Mouse (Mus musculus) forebrain, embryonic 13.5 days (tissue): ENCODE measurements around the gene Rufy3. TPM values are rescaled to one million over a fixed set of nuclear protein-coding genes. Genes with fewer than 3 reads are reported as not detected.

ENCODE experiments used
- ATAC-seq: fragments of 200-750 bp; cut with Nextera tagmentation; 2 replicates; pipeline ENCODE4 v1.8.0; 2017
- H3K27ac ChIP-seq: fragments of 300-500 bp; sonication (generic); 2 replicates; pipeline ENCODE4 v1.5.1; 2015; ENCODE audit warnings: inconsistent platforms, mild to moderate bottlenecking, moderate library complexity
- H3K27me3 ChIP-seq: fragments of 300-500 bp; sonication (generic); 2 replicates; pipeline ENCODE4 v1.6.1; 2015; ENCODE audit warnings: mild to moderate bottlenecking, inconsistent platforms
- H3K36me3 ChIP-seq: fragments of 300-500 bp; sonication (generic); 2 replicates; pipeline ENCODE4 v1.6.1; 2015; ENCODE audit warnings: mild to moderate bottlenecking, inconsistent platforms; ENCODE audit not compliant: poor library complexity, severe bottlenecking
- H3K4me1 ChIP-seq: fragments of 300-500 bp; sonication (generic); 2 replicates; pipeline ENCODE4 v1.6.1; 2015; ENCODE audit warnings: inconsistent platforms
- H3K4me2 ChIP-seq: fragments of 300-500 bp; sonication (generic); 2 replicates; pipeline ENCODE4 v1.6.1; 2015; ENCODE audit warnings: inconsistent platforms, mild to moderate bottlenecking, moderate library complexity
- H3K4me3 ChIP-seq: fragments of 300-500 bp; sonication (generic); 2 replicates; pipeline ENCODE4 v1.5.1; 2015; ENCODE audit warnings: mild to moderate bottlenecking, inconsistent platforms
- H3K9ac ChIP-seq: fragments of 300-500 bp; sonication (generic); 2 replicates; pipeline ENCODE4 v1.6.1; 2015; ENCODE audit warnings: mild to moderate bottlenecking, inconsistent platforms
- H3K9me3 ChIP-seq: fragments of 300-500 bp; sonication (generic); replicated peaks from 2 replicates; pipeline ENCODE4 v1.6.1; 2016; ENCODE audit warnings: inconsistent platforms
- WGBS: fragments of 180-500 bp; shearing (Covaris S2); methylation state at CpG from one replicate; pipeline ENCODE4 v1.1.7; 2015; 5-methylcytosine and 5-hydroxymethylcytosine counted together
- polyA plus RNA-seq: library from polyadenylated mRNA; unstranded; fragments of >200 nt; fragmentation: Nextera tagmentation; extraction: Ambion mirVana; gene quantifications from 2 replicates; pipeline ENCODE4 v1.2.1, GENCODE M21; 2015

The Rufy3 gene
- polyA plus RNA-seq, 1 experiment from 2014 or later: 200 TPM

- H3K4me2 ChIP-seq: no peak overlapping the region
- no peak overlapping the region for H3K4me3 ChIP-seq
- ATAC-seq: no peak
- no peaks in the 10 kb centered on the region for H3K27me3 ChIP-seq
- H3K9ac ChIP-seq: no peak overlapping the region
- H3K9me3 ChIP-seq: no peaks in the 10 kb centered on the region
- no peaks in the 10 kb centered on the region for H3K4me1 ChIP-seq
- H3K27ac ChIP-seq: no peak overlapping the region
- H3K36me3 ChIP-seq: no peaks in the 10 kb centered on the region
Observed at GRCm38 (mm10) chr5:88693057-88693456, 128.2 kb downstream of the Rufy3 start.

DNA sequence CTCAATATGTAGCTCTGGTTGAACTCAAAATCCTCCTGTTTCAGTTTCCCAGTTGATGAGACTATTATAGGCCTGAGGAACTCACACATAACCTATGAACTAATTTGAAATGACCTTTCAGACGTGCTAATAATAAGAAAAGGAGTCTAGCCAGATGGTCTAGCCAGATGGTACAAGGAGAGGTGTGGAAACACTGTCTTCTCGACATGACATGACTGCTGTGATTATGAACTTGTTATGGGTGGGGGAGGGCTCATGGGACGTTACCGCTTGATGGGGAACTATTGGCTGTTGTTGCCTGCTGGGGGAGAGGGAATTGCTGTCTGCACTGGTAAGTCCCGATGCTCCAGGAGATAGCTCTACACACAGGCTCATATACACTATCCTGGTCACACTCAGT, 132.5 kb downstream of the Rufy3 start:
- ATAC-seq: peak; percentile 75
- Histone ChIP-seq H3K27me3 (no peaks in the 10 kb centered on the region), H3K36me3 (no peaks in the 10 kb centered on the region), H3K9me3 (no peaks in the 10 kb centered on the region), H3K27ac (no peak overlapping the region), H3K4me3 (no peak overlapping the region), H3K4me2 (no peak overlapping the region), H3K4me1 (no peaks in the 10 kb centered on the region), H3K9ac (no peak overlapping the region)
- WGBS: 66% methylated on average over 5 of the region's 5 CpGs

DNA sequence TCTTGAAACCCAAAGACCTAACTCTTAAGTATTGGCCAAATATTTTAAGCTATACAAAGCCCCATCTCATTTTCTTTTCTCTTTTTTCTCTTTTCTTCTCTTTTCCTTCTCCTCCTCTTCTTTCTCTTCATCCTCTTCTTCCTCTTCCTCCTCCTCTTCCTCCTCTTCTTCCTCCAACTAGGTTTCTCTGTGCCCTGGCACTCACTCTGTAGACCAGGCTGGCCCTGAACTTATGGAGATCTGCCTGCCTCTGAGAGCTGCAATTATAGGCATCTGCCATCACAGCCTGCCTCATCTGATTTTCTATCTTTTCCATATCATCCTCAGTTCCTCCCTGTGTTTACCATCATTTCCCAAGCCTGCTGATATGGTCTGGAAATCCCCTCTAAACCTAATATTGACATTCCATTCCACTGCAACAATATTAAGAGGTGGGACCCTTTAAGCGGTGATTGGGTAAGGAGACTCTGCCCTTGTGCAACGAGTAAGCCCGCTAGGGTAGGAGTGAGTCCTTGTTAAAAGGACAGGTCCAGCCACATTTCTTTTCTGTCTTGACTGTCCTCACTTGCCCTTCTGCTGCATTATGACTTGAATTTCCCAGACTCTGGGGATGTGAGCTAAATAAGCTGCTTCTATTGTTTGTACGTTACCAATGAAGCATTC, 134.5 kb downstream of the Rufy3 start:
- Histone ChIP-seq H3K4me1 (no peaks in the 10 kb centered on the region), H3K4me2 (no peak overlapping the region), H3K9ac (no peak overlapping the region), H3K27ac (no peak overlapping the region), H3K36me3 (no peaks in the 10 kb centered on the region), H3K4me3 (no peak overlapping the region), H3K9me3 (no peaks in the 10 kb centered on the region), H3K27me3 (no peaks in the 10 kb centered on the region)
- ATAC-seq: no peak
- 69% methylated on average over 4 of the region's 4 CpGs for WGBS

Other genes with a start within 250 kb of the Rufy3 start
- gene Prol1, start 247.7 kb upstream of the Rufy3 start, polyA plus RNA-seq: not detected in 2 replicates
- gene Amtn, start 188.9 kb upstream of the Rufy3 start, polyA plus RNA-seq: not detected in 2 replicates
- gene Ambn, start 109.0 kb upstream of the Rufy3 start, polyA plus RNA-seq: not detected in 2 replicates
- gene Enam, start 77.1 kb upstream of the Rufy3 start, polyA plus RNA-seq: not detected in 2 replicates
- gene Jchain, start 37.1 kb upstream of the Rufy3 start, polyA plus RNA-seq: 0.18 and 0.38 TPM in 2 replicates
- gene Utp3, start 10.6 kb upstream of the Rufy3 start, polyA plus RNA-seq: 57.2 and 62.9 TPM in 2 replicates
- gene Grsf1, start 111.1 kb downstream of the Rufy3 start, polyA plus RNA-seq: 82.7 and 84.7 TPM in 2 replicates
- 14.4 and 14.7 TPM in 2 replicates for gene Mob1b, start 155.8 kb downstream of the Rufy3 start, polyA plus RNA-seq
- 123 and 125 TPM in 2 replicates for gene Dck, start 200.0 kb downstream of the Rufy3 start, polyA plus RNA-seq